Mouse (Mus musculus) CD4-positive, CD25-positive, alpha-beta regulatory T cell, adult 2 months (primary cell): ENCODE measurements around the gene H2-DMa.

ENCODE experiments used
- DNase-seq: peaks from one replicate; pipeline ENCODE4 v3.0.0-alpha.2; 2012; ENCODE audit warnings: low read depth, low spot score

The H2-DMa gene

DNA sequence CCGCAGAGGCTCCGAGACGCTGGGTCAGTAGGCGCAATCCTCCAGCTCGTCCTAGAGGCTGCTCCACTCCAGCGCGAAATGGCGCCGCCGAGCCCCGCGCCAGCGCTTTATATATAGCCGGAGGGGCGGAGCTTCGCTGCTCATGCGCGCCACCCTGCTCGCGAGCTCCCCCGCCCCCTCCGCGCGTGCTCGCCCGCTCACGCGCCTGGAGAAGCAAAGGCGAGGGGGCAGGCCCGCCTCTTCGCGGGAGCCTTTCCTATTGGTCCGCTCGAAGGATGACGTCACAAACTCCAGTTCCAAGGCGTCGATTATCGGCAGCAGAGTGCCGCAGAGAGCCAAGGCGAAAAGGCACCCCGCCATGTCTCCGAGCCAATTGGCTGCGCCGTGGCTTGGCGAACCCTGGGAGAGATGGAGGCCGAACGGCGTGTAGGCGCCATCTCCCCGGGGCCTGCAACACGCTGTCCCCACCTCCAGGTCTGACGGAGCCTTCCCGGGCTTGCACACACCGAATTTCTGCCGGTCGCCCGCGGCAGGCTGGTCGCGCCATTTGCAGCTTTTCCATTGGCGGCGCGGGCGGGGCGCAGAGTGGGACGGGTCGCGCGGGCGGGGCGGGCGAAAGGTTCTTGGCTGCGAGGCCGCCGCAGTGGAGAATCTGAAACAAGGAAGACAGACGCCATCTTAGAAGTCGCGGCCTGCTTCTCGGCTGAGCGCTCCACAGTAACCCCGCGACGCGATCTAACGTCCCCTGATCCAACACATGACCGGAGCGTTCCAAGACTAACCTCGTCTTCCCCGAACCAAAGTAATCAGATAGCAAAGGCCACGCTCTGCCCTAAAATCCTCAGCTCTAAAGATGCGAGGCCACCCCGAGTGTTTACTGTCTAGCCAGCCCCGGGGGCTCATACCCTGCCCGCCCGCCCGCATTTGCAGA lies at the start of gene H2-DMa:
Gene H2-DMa (plus strand): TSS at position 293 of the 931 bp plus-strand sequence.
- DNase-seq = peak; percentile 99

DNA sequence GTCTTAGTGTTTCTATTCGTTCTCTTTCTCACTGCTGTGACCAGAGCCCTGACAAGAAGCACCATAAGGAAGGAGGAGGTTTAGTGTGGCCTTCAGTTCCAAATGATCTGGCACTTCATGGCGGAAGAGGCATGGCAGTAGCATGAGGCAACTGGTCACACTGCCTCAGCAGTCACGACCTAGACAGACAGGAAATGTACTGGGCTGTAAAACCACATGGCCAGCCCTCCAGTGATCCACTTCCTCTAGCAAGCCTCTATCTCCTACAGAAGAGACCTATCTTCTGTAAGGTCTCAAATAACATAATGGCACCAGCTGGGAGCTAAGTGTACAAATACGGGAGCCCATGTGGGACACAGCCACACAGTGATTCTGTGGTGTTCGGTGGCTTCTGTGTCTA lies 47.2 kb upstream of the H2-DMa start:
- peak; percentile 32 for DNase-seq

DNA sequence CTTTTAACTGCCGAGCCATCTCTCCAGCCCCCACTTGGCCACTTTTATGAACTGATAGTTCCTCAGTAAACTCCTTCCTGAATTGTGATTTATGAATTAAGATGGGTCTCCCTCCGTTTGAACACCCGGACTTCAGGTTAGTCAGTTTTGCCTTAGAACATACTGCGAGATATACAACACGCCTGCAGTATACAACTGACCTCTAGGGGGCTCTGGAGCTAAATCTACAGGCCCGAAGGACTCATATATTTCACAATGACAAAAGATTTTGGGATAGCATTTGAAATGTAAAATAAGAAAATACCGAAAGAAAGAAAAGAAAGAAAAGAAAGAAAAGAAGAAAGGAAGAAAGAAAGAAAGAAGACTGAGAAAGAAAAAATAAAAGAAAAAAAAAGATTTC lies 44.1 kb upstream of the H2-DMa start:
- DNase-seq = peak; percentile 89

DNA sequence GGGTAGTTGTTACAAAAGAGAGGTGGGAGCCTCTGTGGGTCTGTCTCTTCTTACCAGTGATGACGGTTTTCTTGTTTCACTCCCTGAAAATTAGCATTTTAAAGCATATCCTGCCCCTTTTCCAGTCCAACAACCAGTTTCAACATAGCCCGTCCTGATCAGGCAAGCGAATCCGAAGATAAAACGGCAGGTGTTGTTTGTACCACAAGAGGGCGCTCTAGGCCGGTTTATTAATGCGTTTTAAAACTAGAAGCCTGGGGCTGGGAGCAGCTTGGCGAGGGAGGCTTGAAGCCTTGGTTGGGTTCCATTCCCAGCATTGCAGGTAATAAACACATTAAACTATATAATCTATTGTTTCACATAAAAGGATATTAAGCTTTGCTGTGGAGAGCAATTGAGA lies 41.8 kb upstream of the H2-DMa start:
- DNase-seq = peak; percentile 90

DNA sequence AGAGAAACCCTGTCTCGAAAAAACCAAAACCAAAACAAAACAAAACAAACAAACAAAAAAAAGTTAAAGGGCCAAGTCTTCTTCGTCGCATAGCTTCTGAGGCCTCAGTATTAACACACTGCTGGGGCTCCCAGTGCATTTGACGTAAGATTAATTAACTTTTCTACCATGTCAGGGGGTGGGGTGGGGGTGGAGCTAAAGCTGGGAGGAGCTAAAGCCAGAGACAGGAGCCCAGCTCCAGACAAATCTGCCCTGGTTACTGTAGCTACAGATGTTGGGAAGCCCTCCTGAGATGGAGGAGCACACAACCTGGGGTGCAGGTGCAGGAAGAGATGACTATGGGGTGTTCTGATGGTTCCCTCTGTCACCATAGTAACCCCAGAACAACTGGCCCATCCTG lies 41.2 kb upstream of the H2-DMa start:
- no peak for DNase-seq

DNA sequence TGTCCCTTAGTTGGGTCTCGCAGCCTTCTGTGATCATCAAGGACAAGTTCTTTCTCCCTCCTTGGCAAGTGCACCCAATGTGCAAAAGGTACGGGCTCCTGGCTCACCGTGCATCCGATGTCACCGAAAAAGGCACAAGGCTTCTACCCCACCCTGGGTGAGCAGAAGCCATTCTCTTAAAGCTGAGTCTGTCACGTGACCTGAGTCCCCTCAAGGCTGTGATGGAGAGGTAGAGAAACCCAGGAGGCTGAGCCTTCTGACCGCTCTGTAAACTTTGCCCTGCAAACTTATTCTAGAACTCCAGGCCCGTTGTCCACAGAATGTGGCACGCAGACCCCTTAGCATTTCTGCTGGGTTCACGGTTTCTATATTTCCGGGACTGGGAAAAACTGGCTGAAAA lies 40.3 kb upstream of the H2-DMa start:
- no peak for DNase-seq

DNA sequence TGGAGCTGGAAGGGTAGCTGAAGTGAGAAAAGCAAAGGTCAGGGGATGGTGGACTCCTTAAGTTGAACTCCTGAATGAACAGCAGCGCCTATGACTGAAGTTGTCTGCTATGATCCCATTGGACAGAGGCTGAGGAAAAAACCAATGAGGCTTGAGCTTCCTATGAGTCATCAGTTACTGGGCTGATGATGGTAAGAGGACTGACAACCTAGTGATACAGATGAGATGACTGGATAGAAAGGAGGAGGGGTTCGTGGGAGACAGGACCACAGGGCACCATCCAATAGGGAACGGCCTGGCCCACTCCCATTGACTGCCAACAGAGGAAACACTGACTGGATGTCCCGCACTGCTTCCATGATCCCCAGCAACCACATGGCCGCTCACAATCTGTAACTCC lies 39.7 kb upstream of the H2-DMa start:
- peak; percentile 80 for DNase-seq

DNA sequence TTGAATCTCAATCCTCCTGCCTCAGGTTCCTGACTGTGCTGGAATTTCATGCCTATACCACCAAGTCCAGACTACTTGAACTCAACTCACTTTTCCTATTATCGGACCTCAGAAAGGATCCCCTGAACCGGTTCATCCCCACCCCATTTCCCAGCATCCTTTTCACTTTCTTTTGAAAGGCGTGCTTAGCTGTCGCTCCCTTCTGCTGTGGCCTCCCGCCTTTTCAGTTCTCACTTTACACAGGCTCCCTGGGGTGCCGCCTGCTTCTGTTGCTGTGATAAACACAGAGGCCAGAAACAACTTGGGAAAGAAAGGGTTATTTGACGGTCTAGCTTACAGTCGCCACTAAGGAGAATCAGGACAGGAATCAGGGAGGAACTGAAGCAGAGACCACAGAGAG lies 36.2 kb upstream of the H2-DMa start:
- DNase-seq = no peak

DNA sequence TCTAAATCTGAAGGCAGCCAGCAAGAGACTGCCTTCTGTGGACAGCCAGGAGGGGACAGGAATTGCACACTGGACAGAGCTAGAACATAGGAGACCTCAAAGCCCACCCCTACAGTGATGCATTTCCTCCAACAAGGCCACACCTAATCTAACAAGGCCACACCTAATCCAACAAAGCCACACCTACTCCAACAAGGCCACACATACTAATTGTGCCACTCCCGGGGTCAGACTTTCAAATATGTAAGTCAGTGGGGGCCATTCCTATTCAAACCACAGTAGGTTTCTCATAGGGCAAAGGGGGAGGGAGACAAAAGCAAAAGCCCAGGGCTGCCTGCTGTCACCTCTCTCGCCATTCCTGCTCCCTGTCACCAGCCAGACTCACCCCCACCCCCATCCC lies 32.0 kb upstream of the H2-DMa start:
- no peak for DNase-seq

DNA sequence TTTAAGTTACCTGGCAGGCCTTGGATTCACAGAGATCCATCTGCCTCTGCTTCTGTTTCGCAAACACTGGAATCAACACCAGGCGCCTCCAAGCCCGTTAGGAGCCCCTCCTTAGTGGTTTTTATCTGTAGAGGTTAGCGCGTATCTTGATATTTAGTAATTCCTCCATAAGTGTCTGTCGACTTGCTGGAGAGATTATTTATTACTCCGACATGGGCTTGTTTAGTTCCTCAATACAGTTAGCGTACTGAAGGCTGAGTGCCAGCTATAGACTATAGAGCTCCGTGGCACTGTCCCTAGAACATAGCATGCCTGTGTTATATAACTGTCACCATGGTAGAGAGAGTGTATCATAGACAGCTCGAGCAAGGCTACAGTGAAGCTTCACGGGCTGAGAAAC lies 31.2 kb upstream of the H2-DMa start:
- DNase-seq = no peak

DNA sequence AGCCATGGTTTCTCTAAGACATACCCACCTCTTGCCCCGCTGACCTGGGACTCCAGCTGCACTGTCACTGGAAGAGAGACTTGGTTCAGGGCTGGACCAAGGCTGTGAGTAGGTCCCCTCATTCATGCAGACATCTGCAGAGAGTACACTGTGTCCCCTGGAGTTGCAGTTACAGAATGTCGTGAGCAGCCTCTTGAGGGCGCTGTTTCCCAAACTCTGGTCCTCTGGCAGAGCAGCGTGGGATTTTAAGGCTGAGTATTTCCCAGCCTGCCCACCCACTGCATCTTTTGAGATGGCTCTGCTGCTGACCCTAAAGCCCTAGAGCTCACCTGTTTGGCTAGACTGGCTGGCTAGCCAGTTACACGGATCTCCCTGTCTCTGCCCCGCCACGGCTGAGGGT lies 28.4 kb upstream of the H2-DMa start:
- DNase-seq = peak; percentile 81

DNA sequence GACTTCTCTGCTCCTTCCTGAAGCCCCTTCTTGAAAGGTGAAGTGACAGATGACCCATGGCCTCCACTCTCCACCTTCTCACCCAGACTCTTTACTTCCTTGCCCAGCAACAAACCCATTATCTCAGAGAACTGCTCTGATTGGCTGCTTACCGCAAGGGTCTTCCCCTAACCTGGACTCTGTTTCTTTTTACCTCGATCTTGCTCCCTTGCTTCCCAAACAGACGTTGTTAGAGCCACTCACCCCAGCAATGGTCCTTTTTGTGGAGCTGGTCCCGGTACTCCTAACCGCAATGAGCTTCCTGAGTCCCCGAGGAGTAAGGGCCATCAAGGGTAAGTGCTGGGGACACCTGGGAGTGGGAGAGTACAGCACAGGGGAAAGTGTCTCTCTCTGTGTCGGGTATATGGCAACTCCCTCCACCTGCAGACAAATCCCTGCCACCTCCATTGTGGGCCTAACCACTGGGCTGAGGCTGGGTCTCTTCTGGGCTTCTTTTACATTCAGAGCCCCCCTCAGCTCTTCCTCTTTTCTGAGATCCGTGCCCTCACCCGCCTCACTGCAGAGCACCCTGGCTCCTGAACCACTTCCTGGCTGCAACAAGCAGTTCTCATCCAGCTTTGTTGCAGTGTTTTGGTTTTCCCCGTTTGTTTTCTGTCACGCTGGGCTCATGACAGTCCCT lies 27.0 kb upstream of the H2-DMa start, which contains the start of gene H2-Oa:
Gene H2-Oa (plus strand): TSS at position 144 of the 679 bp plus-strand sequence.
- peak; percentile 55 for DNase-seq

DNA sequence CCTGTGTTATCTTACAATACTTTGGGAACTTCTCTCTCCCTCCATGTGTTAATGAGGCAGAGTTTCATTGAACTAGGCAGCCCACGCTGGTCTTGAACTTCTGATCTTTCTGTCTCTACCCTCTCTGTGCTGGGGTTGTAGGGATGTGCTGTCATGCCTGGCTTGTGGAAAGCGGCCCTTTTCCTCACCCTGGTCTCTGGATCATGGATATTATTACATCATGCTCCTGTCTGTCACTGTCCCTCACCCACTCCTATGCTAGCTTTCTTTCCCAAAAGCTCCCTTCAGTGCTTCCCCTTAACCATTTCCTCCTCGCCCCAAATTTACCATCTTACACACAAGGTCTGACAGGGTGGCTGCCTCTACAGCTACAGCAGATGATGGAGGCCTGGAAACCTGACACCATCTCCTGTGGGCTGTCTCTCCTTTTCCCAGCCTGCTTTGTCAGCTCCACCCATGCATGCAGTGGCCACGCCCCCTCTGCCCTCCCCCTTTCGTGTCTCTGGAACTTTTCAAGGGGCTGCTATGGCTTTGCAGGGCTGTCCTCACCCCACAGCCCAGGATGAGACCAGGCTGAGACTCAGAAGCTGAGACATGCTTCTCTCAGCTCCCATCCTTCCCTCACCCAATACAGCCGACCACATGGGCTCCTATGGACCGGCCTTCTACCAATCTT lies 26.0 kb upstream of the H2-DMa start:
- no peak for DNase-seq

DNA sequence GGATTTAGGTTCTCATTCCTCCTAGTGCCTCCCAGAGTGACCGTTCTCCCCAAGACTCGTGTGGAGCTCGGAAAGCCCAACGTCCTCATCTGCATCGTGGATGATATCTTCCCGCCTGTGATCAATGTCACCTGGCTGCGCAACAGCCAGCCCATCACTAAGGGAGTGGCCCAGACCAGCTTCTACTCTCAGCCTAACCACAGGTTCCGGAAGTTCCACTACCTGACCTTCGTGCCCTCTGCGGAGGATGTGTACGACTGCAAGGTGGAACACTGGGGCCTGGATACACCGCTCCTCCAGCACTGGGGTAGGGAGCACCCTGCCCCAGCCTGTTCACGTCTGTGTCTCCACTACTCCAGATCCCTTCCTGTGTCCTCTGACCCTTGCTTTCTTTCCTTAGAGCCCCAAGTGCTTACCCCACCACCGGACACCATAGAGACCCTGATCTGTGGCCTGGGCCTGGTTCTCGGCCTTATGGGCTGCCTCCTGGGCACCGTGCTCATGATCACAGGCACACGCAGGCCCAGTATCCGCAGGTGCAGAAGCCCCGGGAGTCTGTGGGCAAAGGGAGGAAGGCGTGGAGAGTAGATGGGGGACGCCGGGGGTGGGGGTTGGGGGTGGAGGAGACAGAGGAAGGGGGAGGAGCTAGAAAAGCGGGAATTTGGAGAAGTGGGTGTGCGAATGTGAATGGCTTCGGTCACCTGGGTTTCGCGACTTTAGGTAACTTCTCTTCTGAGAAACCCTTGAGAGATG lies 24.9 kb upstream of the H2-DMa start:
- no peak for DNase-seq

DNA sequence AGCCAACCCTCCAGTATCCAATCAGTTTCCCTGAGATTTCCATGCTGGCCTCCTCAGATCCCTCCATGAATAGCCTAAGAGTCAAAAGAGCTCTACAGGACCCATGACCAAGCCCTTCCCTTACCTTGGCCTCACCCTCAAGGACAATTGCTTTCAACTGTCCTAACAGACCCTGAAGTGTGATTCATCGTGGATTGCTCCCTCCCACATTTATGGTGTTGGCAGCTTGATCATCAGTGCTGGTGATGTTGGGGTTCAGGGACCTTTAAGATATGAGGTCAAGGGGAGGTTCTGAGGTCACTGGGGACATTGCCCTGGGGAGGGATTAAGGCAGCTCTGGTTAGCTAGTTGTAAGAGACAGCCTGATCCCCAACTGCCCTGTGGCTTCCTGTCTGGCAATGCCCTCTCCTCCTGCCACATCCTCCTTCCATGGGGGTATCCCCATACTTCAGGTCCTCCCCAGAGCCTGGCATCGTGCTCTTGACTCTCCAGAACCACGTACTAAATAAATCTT lies 22.8 kb upstream of the H2-DMa start:
- DNase-seq = no peak

DNA sequence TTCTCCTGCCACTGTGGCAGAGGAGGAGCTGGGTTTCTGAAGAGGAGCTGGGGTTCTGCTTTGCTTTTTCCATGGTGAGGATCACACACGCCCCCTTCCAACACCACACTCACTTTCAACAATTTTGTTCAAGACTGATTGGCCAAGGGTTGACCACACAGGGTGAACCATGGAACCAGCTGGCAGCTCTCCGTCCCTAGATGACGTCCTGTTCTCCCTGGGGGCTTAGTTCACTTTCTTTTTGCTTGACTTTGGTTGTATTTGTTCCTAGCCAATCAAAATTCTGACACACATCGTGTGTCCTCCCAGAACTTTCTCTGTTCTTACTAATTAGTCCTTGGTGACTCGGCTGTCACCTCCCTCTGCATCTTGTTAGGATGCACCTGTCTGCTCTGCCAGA lies 22.1 kb upstream of the H2-DMa start:
- no peak for DNase-seq

DNA sequence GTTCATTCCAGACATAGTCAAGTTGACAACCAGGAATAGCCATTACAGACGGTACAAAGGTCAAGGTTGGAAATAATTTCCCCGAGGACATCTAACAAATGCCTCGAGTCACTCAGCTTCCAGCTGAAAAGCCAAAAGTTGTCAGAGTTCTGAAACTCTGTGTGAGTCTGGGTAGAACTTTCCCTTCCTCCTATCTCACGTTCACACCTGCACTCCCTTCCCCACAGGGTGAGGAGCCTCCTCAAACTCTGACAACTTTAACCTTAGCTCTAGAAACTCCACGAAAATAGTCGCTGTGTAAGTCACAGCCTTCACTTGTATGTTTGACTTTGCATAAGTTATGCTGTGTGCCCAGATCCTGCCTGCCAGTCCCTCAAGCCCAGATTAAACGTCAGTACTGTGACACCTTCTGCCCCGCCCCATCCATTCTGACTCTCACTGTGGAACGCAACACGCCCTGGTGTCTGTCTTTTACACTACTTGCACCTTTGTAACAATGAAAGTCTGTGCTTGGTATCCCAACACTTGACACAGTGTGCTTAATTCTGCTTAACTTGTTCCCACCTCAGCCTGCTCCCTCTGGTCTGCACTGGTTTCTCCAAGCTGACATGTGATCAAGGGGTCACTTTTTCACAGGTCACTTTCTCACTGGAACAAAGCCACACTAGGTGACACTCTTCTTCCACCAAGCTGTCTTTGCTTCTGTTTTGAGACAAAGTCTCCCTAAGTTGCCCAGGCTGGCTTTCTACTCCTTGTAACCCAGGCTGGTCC lies 20.4 kb upstream of the H2-DMa start:
- DNase-seq = no peak

DNA sequence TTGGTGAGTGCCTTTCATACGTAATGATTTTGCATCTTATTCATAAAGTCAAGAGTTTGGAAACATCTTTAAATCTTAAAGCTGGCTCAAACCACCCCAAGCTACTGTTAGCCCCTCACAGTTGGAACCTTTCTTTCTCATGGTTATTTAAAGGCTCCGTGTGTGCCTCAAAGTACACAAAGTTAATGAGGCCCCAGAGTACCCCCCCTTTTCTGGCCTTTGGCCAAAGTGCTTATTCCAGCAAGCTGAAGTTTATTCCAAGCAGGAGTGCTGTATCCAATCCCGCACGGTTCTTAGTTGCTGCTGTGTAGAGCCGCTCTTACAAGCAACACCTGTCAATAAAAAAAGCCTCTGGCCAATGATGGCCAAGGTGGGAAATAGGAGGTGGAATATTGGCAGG lies 19.8 kb upstream of the H2-DMa start:
- DNase-seq = no peak

DNA sequence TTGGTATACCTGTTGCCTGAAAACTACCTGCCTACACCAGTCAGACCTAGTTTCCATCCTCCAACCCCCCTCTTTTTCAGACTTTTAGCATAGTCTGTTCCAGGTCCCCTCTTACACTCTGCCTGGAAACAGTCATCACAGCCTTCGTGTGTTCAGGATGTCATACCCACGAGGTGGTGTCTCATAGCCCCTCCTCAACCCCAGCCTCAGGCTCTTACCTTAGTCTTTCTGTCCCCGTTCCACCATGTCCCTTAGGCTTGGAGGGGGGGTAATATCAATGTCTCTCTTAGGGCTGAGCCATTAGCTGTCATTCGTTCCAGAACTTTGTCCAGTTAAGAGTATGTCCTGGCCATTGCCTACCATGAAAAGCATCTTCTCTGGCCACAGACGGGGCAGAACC lies 18.2 kb upstream of the H2-DMa start:
- no peak for DNase-seq

DNA sequence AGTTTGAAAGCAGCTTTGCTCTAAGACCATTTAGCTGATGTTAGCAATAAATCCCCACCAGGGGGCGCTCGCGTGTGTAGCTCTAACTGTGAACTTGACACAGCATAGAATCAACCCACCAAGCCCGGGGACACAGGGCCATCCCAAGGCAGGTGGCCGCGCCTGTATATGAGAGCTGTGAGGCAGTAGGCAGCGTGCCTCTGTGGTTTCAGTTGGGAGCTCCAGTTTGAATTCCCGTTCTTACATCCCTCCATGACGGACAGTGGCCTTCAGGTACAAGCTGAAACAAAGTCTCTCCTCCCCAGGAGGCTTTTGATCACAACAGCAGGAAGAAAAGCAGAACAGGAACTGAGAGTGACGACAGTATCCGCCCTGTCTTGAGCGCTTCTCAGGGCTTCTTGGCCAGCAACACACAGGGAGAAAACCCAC lies 17.7 kb upstream of the H2-DMa start:
- DNase-seq = peak; percentile 95

DNA sequence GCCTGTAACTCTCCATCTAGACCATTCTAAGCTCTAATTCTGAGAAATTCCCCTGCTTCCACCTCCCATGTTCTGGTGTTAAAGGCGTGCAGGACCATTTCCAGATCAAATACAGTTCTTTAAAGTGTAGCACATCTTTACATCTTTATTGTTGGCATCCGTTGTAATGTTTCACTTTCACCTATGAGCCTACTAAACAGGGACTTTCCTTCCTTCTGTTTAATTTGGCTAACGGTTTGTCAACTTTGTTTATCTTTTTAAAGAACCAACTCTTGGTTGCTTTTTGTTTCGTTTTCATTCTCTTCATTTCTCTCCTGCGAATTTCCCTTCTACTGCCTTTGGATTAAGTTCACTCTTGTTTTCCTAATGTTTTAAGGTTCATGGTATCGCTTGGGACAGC lies 16.5 kb upstream of the H2-DMa start:
- DNase-seq = peak; percentile 77
